Mouse (Mus musculus): ENCODE measurements at regions not wholly inside any gene's neighbourhood (a gene's known extent, or its start where the extent isn't known, plus 50 kb on each side); places are given as distances from the start of the nearest gene placed in this dataset.

DNA sequence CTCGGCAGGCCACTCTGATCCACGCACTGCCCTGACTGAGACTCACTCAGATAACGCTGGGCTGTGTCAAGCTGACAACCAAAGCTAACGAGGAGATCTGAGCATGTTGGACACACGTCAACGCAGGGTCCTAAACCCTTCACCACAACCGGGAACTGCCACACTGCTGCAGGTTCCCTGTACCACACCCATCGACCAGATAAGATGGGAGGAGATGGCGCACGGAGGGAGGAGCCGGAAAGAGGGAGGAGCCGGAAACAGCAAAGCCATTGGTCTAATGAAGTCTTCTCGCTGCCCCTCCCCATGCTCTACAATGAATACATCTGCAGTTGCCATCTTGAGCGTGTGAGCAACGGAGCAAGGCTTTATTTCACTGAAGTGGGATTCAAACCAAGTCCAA, 182.9 kb upstream of the Rpl38 start:
- TF ChIP-seq CTCF (IDR thresholded peaks at IDR 0.05; ENCODE audit: extremely low read depth, insufficient read depth, low read length) = no peak
- TF ChIP-seq POLR2A (IDR thresholded peaks at IDR 0.05; ENCODE audit: extremely low read depth, insufficient read depth, low read length) = no peak
